In genomic region chr2:32312318-32312964, GRCm38 (mm10) we compare ENCODE assay signal across 8 mouse cellular contexts. TPM values are rescaled to one million over a fixed set of nuclear protein-coding genes. Genes with fewer than 3 reads are reported as not detected.
DNase-seq lines count a peak whose midpoint lies in the region; ATAC-seq and TF ChIP-seq lines count a peak whose summit lies in the region.

No protein-coding gene starts in this region.

- H3K27ac ChIP-seq in layer of hippocampus, adult 2 months, result peak overlapping the region; percentile 70
- no peak overlapping the region for H3K27ac ChIP-seq in intestine, embryonic 16.5 days (ENCODE audit: low read length)
- H3K27ac ChIP-seq in neural tube, embryonic 15.5 days (replicated peaks), result no peak overlapping the region
- no peak overlapping the region for H3K27ac ChIP-seq in thymus, adult 2 months (ENCODE audit: control insufficient read depth, insufficient read depth, low read length)

- peak in 1 of 2 experiments; percentile 70 for DNase-seq in layer of hippocampus, adult 2 months (ENCODE audit: low spot score in 2 of 2)
- no peak for DNase-seq in layer of hippocampus, adult 9-11 months
- DNase-seq in cerebellum, postnatal 4 days (ENCODE audit: low spot score in 2 of 2), result peak; percentile 58 to 84
- peak; percentile 81 for DNase-seq in gastrocnemius, postnatal 25 days
- DNase-seq in lung, adult 2 months, result peak; percentile 67
- DNase-seq in thymus, adult 2 months, result peak; percentile 69

- WGBS in intestine, embryonic 16.5 days, result 4% methylated on average over 48 of the region's 56 CpGs
- 5% methylated on average over 55 of the region's 56 CpGs for WGBS in lung, adult 2 months
- 2% methylated on average over 47 of the region's 56 CpGs for WGBS in neural tube, embryonic 15.5 days
- WGBS in thymus, adult 2 months, result 3% methylated on average over 56 of the region's 56 CpGs

- H3K4me2 ChIP-seq in intestine, embryonic 16.5 days (ENCODE audit: low read depth, low read length), result peak overlapping the region; percentile 100
- peak overlapping the region; percentile 83 for H3K4me2 ChIP-seq in neural tube, embryonic 15.5 days

- peaks cover 3% of the 10 kb centered on the region; the same call in 1 of the 2 replicates for H3K36me3 ChIP-seq in intestine, embryonic 16.5 days (ENCODE audit: control insufficient read depth, insufficient read depth, low read length)
- peaks cover 69% of the 10 kb centered on the region for H3K36me3 ChIP-seq in neural tube, embryonic 15.5 days
- no peaks in the 10 kb centered on the region for H3K36me3 ChIP-seq in thymus, adult 2 months (ENCODE audit: control insufficient read depth, insufficient read depth, low read length)

- H3K9ac ChIP-seq in intestine, embryonic 16.5 days (ENCODE audit: low read depth, low read length), result peak overlapping the region; percentile 76
- H3K9ac ChIP-seq in neural tube, embryonic 15.5 days (replicated peaks), result peak overlapping the region; percentile 47

- no peak for TF ChIP-seq POLR2A in lung, adult 2 months (IDR thresholded peaks at IDR 0.05; ENCODE audit: borderline replicate concordance, extremely low read depth, low read depth, low read length)
- no peak for TF ChIP-seq POLR2A in thymus, adult 2 months (IDR thresholded peaks at IDR 0.05; ENCODE audit: control insufficient read depth, extremely low read depth, insufficient read depth, low read length, poor library complexity)

- H3K4me3 ChIP-seq in layer of hippocampus, adult 2 months, result peak overlapping the region; percentile 46
- H3K4me3 ChIP-seq in intestine, embryonic 16.5 days (ENCODE audit: low read length), result peak overlapping the region; percentile 69
- peak overlapping the region; percentile 10 for H3K4me3 ChIP-seq in lung, adult 2 months (replicated peaks; ENCODE audit: extremely low read depth, low read depth, low read length)
- peak overlapping the region; percentile 41 for H3K4me3 ChIP-seq in neural tube, embryonic 15.5 days (replicated peaks)
- H3K4me3 ChIP-seq in thymus, adult 2 months (ENCODE audit: control insufficient read depth, insufficient read depth, low read length), result peak overlapping the region; percentile 19

- H3K4me1 ChIP-seq in intestine, embryonic 16.5 days (ENCODE audit: control insufficient read depth, insufficient read depth, low read length), result peaks cover 30% of the 10 kb centered on the region
- H3K4me1 ChIP-seq in lung, adult 2 months (ENCODE audit: control insufficient read depth, insufficient read depth, low read length), result peaks cover 8% of the 10 kb centered on the region; the same call in 1 of the 2 replicates
- peaks cover 13% of the 10 kb centered on the region for H3K4me1 ChIP-seq in neural tube, embryonic 15.5 days
- peaks cover 11% of the 10 kb centered on the region for H3K4me1 ChIP-seq in thymus, adult 2 months (replicated peaks; ENCODE audit: control insufficient read depth, insufficient read depth, low read length)

- no peaks in the 10 kb centered on the region for H3K27me3 ChIP-seq in intestine, embryonic 16.5 days (replicated peaks; ENCODE audit: control insufficient read depth, insufficient read depth, low read length)
- peaks cover 5% of the 10 kb centered on the region for H3K27me3 ChIP-seq in neural tube, embryonic 15.5 days (replicated peaks)
- H3K27me3 ChIP-seq in thymus, adult 2 months (ENCODE audit: control insufficient read depth, insufficient read depth, low read length), result peaks cover 14% of the 10 kb centered on the region; the same call in 1 of the 2 replicates

- peak; percentile 79 for ATAC-seq in intestine, embryonic 16.5 days
- peak; percentile 74 for ATAC-seq in neural tube, embryonic 15.5 days (ENCODE audit: low FRiP score)

- no peaks in the 10 kb centered on the region for H3K9me3 ChIP-seq in intestine, embryonic 16.5 days (ENCODE audit: control insufficient read depth, low read length)
- no peaks in the 10 kb centered on the region for H3K9me3 ChIP-seq in neural tube, embryonic 15.5 days (replicated peaks)

- TF ChIP-seq CTCF in layer of hippocampus, adult 2 months (conservative IDR thresholded peaks at IDR 0.05), result no peak
- no peak for TF ChIP-seq CTCF in lung, adult 2 months (IDR thresholded peaks at IDR 0.05; ENCODE audit: insufficient read depth, low read length)
- TF ChIP-seq CTCF in thymus, adult 2 months (IDR thresholded peaks at IDR 0.05; ENCODE audit: borderline replicate concordance, control insufficient read depth, extremely low read depth, insufficient read depth, low read length, poor library complexity), result no peak

RNA-seq across cellular contexts. Expression of gene Swi5, which starts 24.6 kb away (rescaled TPM):
- 100 to 1,000 TPM; 212 to 222 TPM for total RNA-seq in layer of hippocampus, adult 2 months (2021)
- total RNA-seq in gastrocnemius, postnatal 25 days (2021), result 100 to 1,000 TPM; 112 to 120 TPM
- polyA plus RNA-seq in intestine, embryonic 16.5 days (2015; fragmentation: Nextera tagmentation; extraction: Ambion mirVana), result 342 and 377 TPM in 2 replicates
- 110 and 135 TPM in 2 replicates for polyA plus RNA-seq in lung, adult 2 months (2012; rRNA removed)
- 421 and 448 TPM in 2 replicates for polyA plus RNA-seq in neural tube, embryonic 15.5 days (2015; fragmentation: Nextera tagmentation; extraction: Ambion mirVana)
- 147 and 168 TPM in 2 replicates for polyA plus RNA-seq in thymus, adult 2 months (2012; rRNA removed)

RNA-seq across cellular contexts. Expression of gene Golga2, which starts 25.3 kb away (rescaled TPM):
- 10 to 100 TPM; 87.9 TPM for total RNA-seq in layer of hippocampus, adult 2 months (2021)
- total RNA-seq in gastrocnemius, postnatal 25 days (2021), result 10 to 100 TPM; 53.5 to 57.4 TPM
- polyA plus RNA-seq in intestine, embryonic 16.5 days (2015; fragmentation: Nextera tagmentation; extraction: Ambion mirVana), result 21.5 and 21.6 TPM in 2 replicates
- polyA plus RNA-seq in lung, adult 2 months (2012; rRNA removed), result 34.8 and 45.0 TPM in 2 replicates
- 27.5 and 31.3 TPM in 2 replicates for polyA plus RNA-seq in neural tube, embryonic 15.5 days (2015; fragmentation: Nextera tagmentation; extraction: Ambion mirVana)
- polyA plus RNA-seq in thymus, adult 2 months (2012; rRNA removed), result 36.6 and 37.5 TPM in 2 replicates

RNA-seq across cellular contexts. Expression of gene Ciz1, which starts 39.7 kb away (rescaled TPM):
- total RNA-seq in layer of hippocampus, adult 2 months (2021), result 10 to 100 TPM; 75.3 to 92.7 TPM
- total RNA-seq in gastrocnemius, postnatal 25 days (2021), result 10 to 100 TPM; 25.1 to 27.7 TPM
- polyA plus RNA-seq in intestine, embryonic 16.5 days (2015; fragmentation: Nextera tagmentation; extraction: Ambion mirVana), result 47.1 and 51.4 TPM in 2 replicates
- 237 and 245 TPM in 2 replicates for polyA plus RNA-seq in lung, adult 2 months (2012; rRNA removed)
- polyA plus RNA-seq in neural tube, embryonic 15.5 days (2015; fragmentation: Nextera tagmentation; extraction: Ambion mirVana), result 43.8 and 44.8 TPM in 2 replicates
- 517 and 528 TPM in 2 replicates for polyA plus RNA-seq in thymus, adult 2 months (2012; rRNA removed)

RNA-seq across cellular contexts. Expression of gene Dnm1, which starts 40.7 kb away (rescaled TPM):
- total RNA-seq in layer of hippocampus, adult 2 months (2021), result 1,000 to 10,000 TPM; 1,274 to 1,381 TPM
- 1 to 10 TPM; 6.0 to 8.7 TPM for total RNA-seq in gastrocnemius, postnatal 25 days (2021)
- 11.8 and 12.5 TPM in 2 replicates for polyA plus RNA-seq in intestine, embryonic 16.5 days (2015; fragmentation: Nextera tagmentation; extraction: Ambion mirVana)
- polyA plus RNA-seq in lung, adult 2 months (2012; rRNA removed), result 44.0 and 60.3 TPM in 2 replicates
- polyA plus RNA-seq in neural tube, embryonic 15.5 days (2015; fragmentation: Nextera tagmentation; extraction: Ambion mirVana), result 72.4 and 86.9 TPM in 2 replicates
- 10.7 and 12.1 TPM in 2 replicates for polyA plus RNA-seq in thymus, adult 2 months (2012; rRNA removed)

RNA-seq across cellular contexts. Expression of gene Uck1, which starts 52.5 kb away (rescaled TPM):
- total RNA-seq in layer of hippocampus, adult 2 months (2021), result 10 to 100 TPM; 55.3 to 57.8 TPM
- total RNA-seq in gastrocnemius, postnatal 25 days (2021), result 10 to 100 TPM; 12.0 to 13.0 TPM
- 72.4 and 74.4 TPM in 2 replicates for polyA plus RNA-seq in intestine, embryonic 16.5 days (2015; fragmentation: Nextera tagmentation; extraction: Ambion mirVana)
- polyA plus RNA-seq in lung, adult 2 months (2012; rRNA removed), result 62.8 and 65.4 TPM in 2 replicates
- 88.6 and 95.8 TPM in 2 replicates for polyA plus RNA-seq in neural tube, embryonic 15.5 days (2015; fragmentation: Nextera tagmentation; extraction: Ambion mirVana)
- 109 and 127 TPM in 2 replicates for polyA plus RNA-seq in thymus, adult 2 months (2012; rRNA removed)

Comparison
In these comparisons a context has a peak if more than half of its experiments do, and no peak if none do; other contexts are left out.
1. H3K4me3 ChIP-seq: peak in every context shown above with its lines; median percentile 69 in intestine, embryonic 16.5 days; 46 in layer of hippocampus, adult 2 months; 41 in neural tube, embryonic 15.5 days; 19 in thymus, adult 2 months; 10 in lung, adult 2 months.